Mouse (Mus musculus): Measurements from ENCODE around the gene Pja2.

DNA sequence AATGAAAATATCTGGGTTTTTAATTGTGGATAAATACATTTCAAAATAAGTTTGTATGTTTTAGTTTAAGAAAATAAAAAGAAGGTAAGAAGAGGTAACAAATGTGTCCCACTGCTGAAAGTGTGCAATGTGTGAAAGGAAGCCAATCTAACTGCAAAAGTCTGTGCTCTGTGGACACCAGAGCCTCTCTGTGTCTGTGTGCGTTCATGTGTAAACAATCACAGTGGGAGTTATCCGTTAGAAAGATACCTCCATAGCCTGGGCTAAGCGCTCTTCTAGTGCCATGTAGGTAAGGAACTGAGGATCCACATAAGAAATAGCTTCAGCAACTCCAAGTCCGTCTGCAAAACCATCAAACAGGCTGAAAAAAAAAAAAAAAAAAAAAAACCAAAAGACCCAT is 42.0 kb downstream of the Pja2 start:
- TF ChIP-seq CTCF (IDR thresholded peaks at IDR 0.05) = no peak
- no peak for TF ChIP-seq EP300 (IDR thresholded peaks at IDR 0.05)
